Mouse (Mus musculus): ENCODE results near the gene March8.

The March8 gene

DNA sequence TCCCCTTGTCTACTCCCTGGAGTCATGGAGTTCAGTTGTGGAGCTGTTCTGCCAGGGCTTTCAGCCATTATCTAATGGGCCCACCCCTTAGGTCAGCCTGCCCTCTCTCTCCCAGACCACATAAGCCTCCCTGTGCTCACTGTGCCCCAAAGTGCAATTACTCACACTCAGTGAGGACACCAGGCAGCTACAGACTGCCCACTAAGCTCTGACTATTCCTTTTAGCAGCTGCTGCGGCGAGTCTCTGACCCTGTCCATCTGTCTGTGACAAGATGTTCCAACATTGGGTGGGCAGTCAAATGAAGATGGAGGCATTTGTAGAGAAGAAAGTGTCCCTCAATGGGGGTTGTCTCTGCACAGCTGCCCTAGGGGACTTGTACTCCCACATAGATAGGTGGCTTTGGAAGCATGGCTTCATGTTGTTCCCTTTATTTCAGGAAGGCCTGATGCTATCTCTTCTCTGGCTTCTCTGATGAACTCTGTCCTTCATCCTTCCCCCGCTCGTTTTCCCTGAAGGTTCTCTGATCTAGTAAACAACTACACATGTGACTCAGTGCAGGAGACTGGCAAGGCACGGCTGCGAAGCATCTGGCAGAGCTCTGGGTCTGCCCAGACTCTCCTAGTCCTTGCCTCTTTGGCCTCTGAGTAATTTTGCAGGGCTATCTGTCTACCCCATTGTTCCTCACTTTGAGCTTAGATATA is 70.3 kb downstream of the March8 start:
- DNase-seq (ENCODE audit: low spot score), result no peak

- DNase-seq (ENCODE audit: low spot score), result no peak
Observed at GRCm38 (mm10) chr6:116410436-116410835, 72.6 kb downstream of the March8 start.

GRCm38 (mm10) chr6:116411716-116412115 is 73.9 kb downstream of the March8 start:
- DNase-seq (ENCODE audit: low spot score), result no peak

DNA sequence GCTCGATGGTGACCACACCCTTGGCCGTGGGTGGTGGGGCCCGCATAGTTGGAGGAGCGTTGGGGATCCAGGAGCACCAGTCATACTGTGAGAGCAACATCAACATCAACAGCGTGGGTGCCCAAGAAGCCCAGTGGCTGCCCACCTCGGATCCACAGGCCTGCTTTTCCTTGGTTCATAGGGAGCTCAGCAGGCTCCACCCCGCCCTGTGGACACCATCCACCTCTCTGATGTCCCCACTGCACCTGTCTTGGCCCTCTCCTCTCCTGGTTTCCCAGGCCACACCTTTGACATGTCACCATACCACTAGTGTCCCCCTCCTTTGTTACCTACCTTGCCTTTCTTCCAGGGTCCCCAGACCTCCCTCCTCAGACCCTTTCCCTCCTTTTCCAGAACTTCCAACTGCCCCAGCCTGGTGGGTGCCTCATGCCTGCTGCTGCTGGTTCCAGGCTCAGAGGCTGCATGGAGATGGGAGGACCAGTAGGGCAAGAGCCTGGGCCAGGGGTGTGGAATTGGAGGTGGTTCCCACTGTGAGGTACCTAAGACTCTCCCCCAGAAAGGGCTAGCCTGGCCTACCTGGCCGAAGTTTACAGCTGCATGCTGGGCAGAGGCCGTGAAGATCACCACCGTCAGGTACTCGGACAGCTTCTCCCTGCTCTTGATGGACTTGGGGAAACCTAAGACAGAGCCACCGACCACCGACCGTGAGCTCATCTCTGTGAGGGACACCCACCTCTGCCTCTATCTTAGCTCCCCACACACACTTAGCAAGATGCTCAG is 74.9 kb downstream of the March8 start:
- no peak for DNase-seq (ENCODE audit: low spot score)

DNA sequence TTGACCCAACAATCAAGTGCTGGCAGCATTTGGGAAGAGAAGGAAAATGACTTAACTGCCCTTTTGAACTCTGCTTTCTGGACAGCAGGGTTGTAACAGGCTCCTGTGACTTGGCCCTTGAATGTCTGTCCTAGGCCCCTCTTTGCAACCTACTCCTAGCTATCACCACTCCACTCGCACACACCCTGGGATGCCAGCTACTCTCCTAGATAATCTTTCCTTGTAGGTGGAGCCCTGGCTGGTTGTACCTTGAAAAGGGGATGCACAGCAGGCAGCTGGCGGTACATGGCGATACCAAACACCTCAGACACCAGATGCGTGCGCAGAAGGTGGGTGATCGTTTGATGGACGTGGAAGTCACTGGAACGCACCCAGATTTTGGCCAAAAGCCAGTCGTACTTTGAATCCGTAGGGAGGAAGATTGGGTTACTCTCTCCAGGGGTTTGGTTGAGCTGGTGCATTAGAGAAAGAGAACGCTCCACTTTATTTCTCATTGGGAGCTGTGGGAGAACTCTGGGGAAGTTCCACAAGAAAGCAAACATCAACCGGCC is 77.4 kb downstream of the March8 start:
- no peak for DNase-seq (ENCODE audit: low spot score)

DNA sequence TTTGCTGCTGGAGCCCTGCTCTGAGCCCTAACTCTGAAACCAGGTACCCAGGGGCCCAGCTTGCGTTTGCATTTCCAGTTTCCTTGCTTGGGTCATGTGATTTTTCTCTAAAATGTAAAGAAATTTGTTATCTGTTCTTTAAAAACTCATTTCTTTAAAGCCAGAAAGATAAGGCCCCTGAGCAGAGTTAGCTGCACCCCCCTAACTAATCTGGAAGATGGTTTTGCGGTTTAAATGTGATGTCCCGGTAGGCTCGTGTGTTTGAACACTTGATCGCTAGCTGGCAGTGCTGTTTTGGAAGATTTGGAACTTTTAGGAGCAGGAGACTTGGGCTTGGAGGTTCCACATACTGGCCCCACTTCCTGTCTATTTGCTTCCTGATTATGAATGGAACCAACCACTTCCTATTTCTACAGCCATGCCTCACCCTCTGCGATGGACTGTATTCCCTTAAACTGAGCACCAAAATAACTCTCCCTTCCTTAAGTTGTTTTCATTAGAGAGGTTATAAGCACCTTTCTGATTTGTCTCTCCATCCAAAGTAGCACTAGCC is 78.3 kb downstream of the March8 start:
- DNase-seq (ENCODE audit: low spot score), result no peak

GRCm38 (mm10) chr6:116417518-116418315 is 79.9 kb downstream of the March8 start:
- DNase-seq (ENCODE audit: low spot score), result no peak

DNA sequence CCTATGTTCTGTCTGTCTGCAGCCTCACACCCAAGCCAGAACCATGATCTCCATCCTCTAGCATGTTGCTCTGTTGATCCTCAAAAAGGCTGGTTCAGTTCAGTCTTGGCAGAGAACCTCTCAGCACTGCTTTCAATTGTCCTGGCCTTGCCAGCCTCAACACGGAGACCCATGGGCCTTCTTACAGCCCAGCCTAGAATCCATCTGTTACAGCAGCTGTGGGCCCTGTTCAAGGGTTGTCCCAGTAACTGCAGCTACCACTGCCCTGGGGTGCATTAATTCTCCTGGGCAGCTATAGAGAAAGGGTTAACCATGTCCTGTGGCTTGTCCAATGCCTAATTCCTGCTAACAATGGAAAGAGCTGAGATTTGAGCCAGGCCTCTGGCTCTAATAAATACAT is 80.7 kb downstream of the March8 start:
- no peak for DNase-seq (ENCODE audit: low spot score)

GRCm38 (mm10) chr6:116419699-116420098 is 81.9 kb downstream of the March8 start:
- no peak for DNase-seq (ENCODE audit: low spot score)

DNA sequence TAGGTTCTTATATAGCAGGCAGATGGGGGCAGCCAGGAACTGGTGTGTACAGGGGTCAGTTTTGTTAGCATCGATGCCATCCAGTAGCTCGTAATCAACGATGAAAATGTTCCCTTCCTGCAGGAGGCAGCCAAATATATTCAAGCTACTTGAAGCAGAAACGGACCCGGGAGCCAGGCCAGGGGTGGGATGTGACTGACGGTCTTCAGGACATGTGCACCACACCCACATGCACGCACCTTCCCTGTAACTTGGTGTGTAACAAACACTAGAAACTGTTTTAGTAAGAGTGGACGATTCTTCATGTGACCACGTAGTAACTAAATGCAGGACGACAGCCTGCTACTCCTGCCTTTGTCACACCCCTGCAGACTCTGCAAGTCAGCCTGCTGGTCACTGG is 82.4 kb downstream of the March8 start:
- no peak for DNase-seq (ENCODE audit: low spot score)

GRCm38 (mm10) chr6:116422991-116423390 is 85.2 kb downstream of the March8 start:
- DNase-seq (ENCODE audit: low spot score), result no peak

GRCm38 (mm10) chr6:116423664-116424063 is 85.8 kb downstream of the March8 start:
- no peak for DNase-seq (ENCODE audit: low spot score)

GRCm38 (mm10) chr6:116427552-116427951 is 89.7 kb downstream of the March8 start:
- DNase-seq (ENCODE audit: low spot score), result no peak

GRCm38 (mm10) chr6:116428282-116428681 is 90.5 kb downstream of the March8 start:
- DNase-seq (ENCODE audit: low spot score), result no peak

DNA sequence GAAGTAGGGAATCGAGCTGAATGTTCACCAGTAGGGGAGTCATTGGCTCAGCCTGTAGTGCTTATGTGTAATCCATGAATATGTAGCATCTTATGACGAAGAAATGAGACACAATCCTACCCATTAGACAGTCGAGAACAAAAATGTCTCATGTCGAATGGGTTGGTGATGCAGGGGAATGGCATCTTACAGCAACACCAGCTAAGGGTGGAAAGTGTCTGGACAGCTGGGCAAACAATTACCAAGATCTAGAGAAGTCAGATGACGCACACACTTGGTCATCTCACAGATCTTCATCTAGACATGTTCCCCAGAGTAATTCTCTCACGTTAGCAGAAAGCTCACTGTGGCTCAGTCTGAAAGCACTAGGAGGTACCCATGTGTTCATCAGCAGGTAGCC is 101.0 kb downstream of the March8 start:
- no peak for DNase-seq (ENCODE audit: low spot score)

GRCm38 (mm10) chr6:116439531-116439930 is 101.7 kb downstream of the March8 start:
- no peak for DNase-seq (ENCODE audit: low spot score)

DNA sequence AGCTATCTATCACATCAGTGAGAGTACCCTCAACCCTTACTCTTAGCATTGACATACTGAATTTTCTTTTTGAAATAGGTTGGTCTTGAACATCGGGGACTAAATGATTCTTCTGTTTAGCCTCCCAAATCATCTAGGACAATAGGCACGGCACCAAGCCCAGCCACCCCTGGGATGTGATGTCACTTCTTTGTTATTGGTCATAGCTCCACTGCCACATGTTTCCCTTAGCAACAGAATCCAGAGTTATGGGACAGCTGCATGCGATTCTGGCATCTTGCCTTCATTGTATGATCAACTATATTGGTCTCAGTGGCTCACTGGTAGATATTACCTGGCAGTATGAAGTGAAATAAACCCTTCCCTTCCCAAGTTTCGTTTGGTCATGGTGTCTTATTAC is 102.6 kb downstream of the March8 start:
- DNase-seq (ENCODE audit: low spot score), result no peak

- no peak for DNase-seq (ENCODE audit: low spot score)
Observed at GRCm38 (mm10) chr6:116440849-116441248, 103.0 kb downstream of the March8 start.

GRCm38 (mm10) chr6:116455781-116456180 is 118.0 kb downstream of the March8 start:
- no peak for DNase-seq (ENCODE audit: low spot score)

DNA sequence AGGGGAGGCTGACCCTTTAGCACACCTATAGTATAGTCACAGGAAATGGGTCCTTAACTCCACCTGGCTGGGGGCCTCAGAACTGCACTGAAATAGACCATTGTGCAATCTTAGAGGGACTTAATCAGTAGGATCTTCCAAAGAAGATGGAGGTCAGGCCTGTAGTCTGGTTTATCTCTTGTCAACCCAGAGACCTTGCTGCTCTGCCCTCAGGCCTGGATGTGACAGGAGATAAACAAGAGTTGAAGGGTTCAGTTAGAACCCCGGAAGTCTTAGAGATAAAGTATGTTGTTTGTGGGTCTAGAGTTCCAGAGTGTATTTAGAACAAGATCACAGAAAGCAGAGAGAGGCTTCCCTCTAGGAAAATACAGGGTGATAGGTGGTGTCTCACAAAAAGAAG is 118.7 kb downstream of the March8 start:
- DNase-seq (ENCODE audit: low spot score), result no peak

- DNase-seq (ENCODE audit: low spot score), result no peak
Observed at GRCm38 (mm10) chr6:116458728-116459127, 120.9 kb downstream of the March8 start.
